Mouse (Mus musculus): Measurements from ENCODE around the gene Hic1.

- TF ChIP-seq EP300 (IDR thresholded peaks at IDR 0.05), result no peak
- no peak for TF ChIP-seq CTCF (IDR thresholded peaks at IDR 0.05)
These were observed 25.0 kb upstream of the Hic1 start for GRCm38 (mm10) chr11:75194121-75194849.
